Mouse (Mus musculus) heart, embryonic 15.5 days (tissue): ENCODE measurements around the gene Armc8. TPM values are rescaled to one million over a fixed set of nuclear protein-coding genes. Genes with fewer than 3 reads are reported as not detected.
A peak's percentile ranks its signal among the peaks of the same experiment; 100 is the strongest.
"Not testable (repeated sequence)": the region's sequence is repeated elsewhere in the genome, so short reads cannot be mapped to it uniquely, and the experiment has no call there.

ENCODE experiments used
- ATAC-seq: fragments of 200-750 bp; cut with Nextera tagmentation; replicated peaks from 2 replicates; pipeline ENCODE4 v1.8.0; 2017; ENCODE audit warnings: low read depth, moderate TSS enrichment; ENCODE audit not compliant: insufficient number of reproducible peaks, insufficient read depth, low FRiP score
- H3K27ac ChIP-seq: fragments of 300-500 bp; sonication (generic); 2 replicates; pipeline ENCODE4 v1.5.1; 2015; ENCODE audit warnings: mild to moderate bottlenecking, inconsistent platforms
- H3K27me3 ChIP-seq: fragments of 300-500 bp; sonication (generic); 2 replicates; pipeline ENCODE4 v1.6.1; 2015; ENCODE audit warnings: inconsistent platforms
- H3K36me3 ChIP-seq: fragments of 300-500 bp; sonication (generic); 2 replicates; pipeline ENCODE4 v1.6.1; 2015; ENCODE audit warnings: mild to moderate bottlenecking, inconsistent platforms
- H3K4me1 ChIP-seq: fragments of 300-500 bp; sonication (generic); replicated peaks from 2 replicates; pipeline ENCODE4 v1.6.1; 2015; ENCODE audit warnings: inconsistent platforms
- H3K4me2 ChIP-seq: fragments of 300-500 bp; sonication (generic); 2 replicates; pipeline ENCODE4 v1.6.1; 2015; ENCODE audit warnings: inconsistent platforms, mild to moderate bottlenecking, moderate library complexity
- H3K4me3 ChIP-seq: fragments of 300-500 bp; sonication (generic); 2 replicates; pipeline ENCODE4 v1.5.1; 2015; ENCODE audit warnings: mild to moderate bottlenecking, inconsistent platforms
- H3K9ac ChIP-seq: fragments of 300-500 bp; sonication (generic); 2 replicates; pipeline ENCODE4 v1.6.1; 2015; ENCODE audit warnings: mild to moderate bottlenecking, inconsistent platforms
- H3K9me3 ChIP-seq: fragments of 300-500 bp; sonication (generic); replicated peaks from 2 replicates; pipeline ENCODE4 v1.6.1; 2016; ENCODE audit warnings: inconsistent platforms
- WGBS: fragments of 180-500 bp; shearing (Covaris S2); methylation state at CpG from one replicate; pipeline ENCODE4 v1.1.7; 2015; ENCODE audit warnings: mixed read lengths; 5-methylcytosine and 5-hydroxymethylcytosine counted together
- polyA plus RNA-seq: library from polyadenylated mRNA; unstranded; fragments of >200 nt; fragmentation: Nextera tagmentation; extraction: Ambion mirVana; gene quantifications from 2 replicates; pipeline ENCODE4 v1.2.1, GENCODE M21; 2015

Armc8 gene
- 18.5 and 18.6 TPM in 2 replicates for polyA plus RNA-seq

- WGBS: under 1% methylated on average over 70 of the region's 70 CpGs
- Histone ChIP-seq H3K4me1 (peaks cover 20% of the 10 kb centered on the region), H3K4me2 (peak within 1 kb of the TSS; percentile 83), H3K27ac (peak within 1 kb of the TSS; percentile 97), H3K4me3 (peak within 1 kb of the TSS; percentile 87), H3K27me3 (no peaks in the 10 kb centered on the region), H3K9ac (peak within 1 kb of the TSS; percentile 91), H3K36me3 (no peaks in the 10 kb centered on the region), H3K9me3 (no peaks in the 10 kb centered on the region)
- peak; percentile 94 for ATAC-seq
Observed at GRCm38 (mm10) chr9:99568347-99569070, at the start of gene Armc8. Armc8 (minus strand) TSS chr9:99568899.

- Histone ChIP-seq H3K36me3 (no peaks in the 10 kb centered on the region), H3K27ac (no peak within 1 kb of the TSS), H3K9me3 (no peaks in the 10 kb centered on the region), H3K4me3 (no peak within 1 kb of the TSS), H3K27me3 (no peaks in the 10 kb centered on the region), H3K4me1 (no peaks in the 10 kb centered on the region), H3K4me2 (no peak within 1 kb of the TSS), H3K9ac (no peak within 1 kb of the TSS)
- 42% methylated on average over 2 of the region's 2 CpGs for WGBS
- no peak for ATAC-seq
Observed at GRCm38 (mm10) chr9:99612202-99612601, 43.5 kb upstream of the Armc8 start, which contains the start of gene A4gnt. A4gnt (plus strand) TSS chr9:99612502.

GRCm38 (mm10) chr9:99603566-99603965 lies 34.9 kb upstream of the Armc8 start:
- no peak overlapping the region for H3K9ac ChIP-seq
- no peak overlapping the region for H3K4me3 ChIP-seq
- H3K27me3 ChIP-seq: no peaks in the 10 kb centered on the region
- 57% methylated on average over 2 of the region's 2 CpGs for WGBS
- ATAC-seq: no peak
- H3K36me3 ChIP-seq: no peaks in the 10 kb centered on the region
- no peaks in the 10 kb centered on the region for H3K4me1 ChIP-seq
- no peak overlapping the region for H3K27ac ChIP-seq
- no peaks in the 10 kb centered on the region for H3K9me3 ChIP-seq
- H3K4me2 ChIP-seq: no peak overlapping the region

- not testable (repeated sequence) for H3K9ac ChIP-seq, H3K36me3 ChIP-seq, H3K4me3 ChIP-seq, H3K4me1 ChIP-seq, ATAC-seq, H3K9me3 ChIP-seq, H3K27ac ChIP-seq, H3K27me3 ChIP-seq, H3K4me2 ChIP-seq
- 91% methylated on average over 6 of the region's 6 CpGs for WGBS
Observed at GRCm38 (mm10) chr9:99599127-99599526, 30.4 kb upstream of the Armc8 start.

- Histone ChIP-seq H3K4me2 (no peak overlapping the region), H3K9ac (no peak overlapping the region), H3K4me3 (no peak overlapping the region), H3K4me1 (no peaks in the 10 kb centered on the region), H3K27me3 (no peaks in the 10 kb centered on the region), H3K36me3 (no peaks in the 10 kb centered on the region), H3K9me3 (no peaks in the 10 kb centered on the region), H3K27ac (no peak overlapping the region)
- ATAC-seq: no peak
- 58% methylated on average over 8 of the region's 8 CpGs for WGBS
Observed at GRCm38 (mm10) chr9:99591144-99591543, 22.4 kb upstream of the Armc8 start.

- ATAC-seq: no peak
- no peaks in the 10 kb centered on the region for H3K9me3 ChIP-seq
Observed at GRCm38 (mm10) chr9:99587505-99588202, 19.0 kb upstream of the Armc8 start.

GRCm38 (mm10) chr9:99580655-99581054 lies 12.0 kb upstream of the Armc8 start:
- H3K27me3 ChIP-seq: no peaks in the 10 kb centered on the region
- peaks cover 8% of the 10 kb centered on the region for H3K4me1 ChIP-seq
- no peaks in the 10 kb centered on the region for H3K9me3 ChIP-seq
- no peak for ATAC-seq
- H3K9ac ChIP-seq: no peak overlapping the region
- H3K4me3 ChIP-seq: no peak overlapping the region
- WGBS: 47% methylated on average over 2 of the region's 2 CpGs
- no peak overlapping the region for H3K4me2 ChIP-seq
- H3K36me3 ChIP-seq: peaks cover 34% of the 10 kb centered on the region
- no peak overlapping the region for H3K27ac ChIP-seq

More at GRCm38 (mm10) chr9:99587505-99588202, 19.0 kb upstream of the Armc8 start:
- peaks cover 18% of the 10 kb centered on the region for H3K36me3 ChIP-seq
- no peak overlapping the region for H3K4me3 ChIP-seq
- no peak overlapping the region for H3K4me2 ChIP-seq
- 31% methylated on average over 8 of the region's 8 CpGs for WGBS
- H3K27me3 ChIP-seq: no peaks in the 10 kb centered on the region
- no peaks in the 10 kb centered on the region for H3K4me1 ChIP-seq
- H3K27ac ChIP-seq: no peak overlapping the region
- H3K9ac ChIP-seq: no peak overlapping the region

GRCm38 (mm10) chr9:99575677-99576480 lies 7.2 kb upstream of the Armc8 start, which contains the start of gene Dbr1:
Dbr1 (plus strand) TSS chr9:99575799.
- ATAC-seq: peak; percentile 96
- Histone ChIP-seq H3K9me3 (no peaks in the 10 kb centered on the region), H3K4me1 (peaks cover 8% of the 10 kb centered on the region), H3K36me3 (0 out of 2 replicates have a peak, but pooled peaks cover 6% of the 10 kb centered on the region), H3K4me2 (peak within 1 kb of the TSS; percentile 73), H3K4me3 (peak within 1 kb of the TSS; percentile 89), H3K27me3 (no peaks in the 10 kb centered on the region), H3K9ac (peak within 1 kb of the TSS; percentile 92), H3K27ac (peak within 1 kb of the TSS; percentile 71)
- under 1% methylated on average over 57 of the region's 57 CpGs for WGBS

GRCm38 (mm10) chr9:99569071-99569397 lies 335 bp upstream of the Armc8 start:
- ATAC-seq: peak; percentile 53
- peak overlapping the region; percentile 87 for H3K4me3 ChIP-seq
- H3K9me3 ChIP-seq: no peaks in the 10 kb centered on the region
- no peaks in the 10 kb centered on the region for H3K36me3 ChIP-seq
- H3K9ac ChIP-seq: peak overlapping the region; percentile 91
- peaks cover 18% of the 10 kb centered on the region for H3K4me1 ChIP-seq
- peak overlapping the region; percentile 83 for H3K4me2 ChIP-seq
- H3K27me3 ChIP-seq: no peaks in the 10 kb centered on the region
- WGBS: 2% methylated on average over 9 of the region's 9 CpGs
- peak overlapping the region; percentile 97 for H3K27ac ChIP-seq

- peak; percentile 56 for ATAC-seq
- H3K4me1 ChIP-seq: peaks cover 20% of the 10 kb centered on the region
- peak overlapping the region; percentile 97 for H3K27ac ChIP-seq
- H3K4me2 ChIP-seq: peak overlapping the region; percentile 83
- H3K36me3 ChIP-seq: no peaks in the 10 kb centered on the region
- H3K27me3 ChIP-seq: no peaks in the 10 kb centered on the region
- WGBS: under 1% methylated on average over 15 of the region's 15 CpGs
- H3K9me3 ChIP-seq: no peaks in the 10 kb centered on the region
- H3K9ac ChIP-seq: peak overlapping the region; percentile 91
- peak overlapping the region; percentile 87 for H3K4me3 ChIP-seq
Observed at GRCm38 (mm10) chr9:99568023-99568346, 714 bp downstream of the Armc8 start.

- H3K9ac ChIP-seq: no peak overlapping the region
- peaks cover 20% of the 10 kb centered on the region for H3K4me1 ChIP-seq
- H3K36me3 ChIP-seq: no peaks in the 10 kb centered on the region
- no peaks in the 10 kb centered on the region for H3K9me3 ChIP-seq
- H3K27ac ChIP-seq: no peak overlapping the region
- WGBS: 16% methylated on average over 11 of the region's 11 CpGs
- ATAC-seq: no peak
- H3K4me3 ChIP-seq: no peak overlapping the region
- no peaks in the 10 kb centered on the region for H3K27me3 ChIP-seq
- H3K4me2 ChIP-seq: no peak overlapping the region
Observed at GRCm38 (mm10) chr9:99563714-99564113, 5.0 kb downstream of the Armc8 start.
